Mouse (Mus musculus): ENCODE data around the gene Has1. TPM values are rescaled to one million over a fixed set of nuclear protein-coding genes. Genes with fewer than 3 reads are reported as not detected.

Has1 gene
- total RNA-seq (2023), result not detected

GRCm38 (mm10) chr17:17855064-17855838 is at the start of gene Has1:
Gene Has1, minus strand, starts transcription at chr17:17855205.

DNA sequence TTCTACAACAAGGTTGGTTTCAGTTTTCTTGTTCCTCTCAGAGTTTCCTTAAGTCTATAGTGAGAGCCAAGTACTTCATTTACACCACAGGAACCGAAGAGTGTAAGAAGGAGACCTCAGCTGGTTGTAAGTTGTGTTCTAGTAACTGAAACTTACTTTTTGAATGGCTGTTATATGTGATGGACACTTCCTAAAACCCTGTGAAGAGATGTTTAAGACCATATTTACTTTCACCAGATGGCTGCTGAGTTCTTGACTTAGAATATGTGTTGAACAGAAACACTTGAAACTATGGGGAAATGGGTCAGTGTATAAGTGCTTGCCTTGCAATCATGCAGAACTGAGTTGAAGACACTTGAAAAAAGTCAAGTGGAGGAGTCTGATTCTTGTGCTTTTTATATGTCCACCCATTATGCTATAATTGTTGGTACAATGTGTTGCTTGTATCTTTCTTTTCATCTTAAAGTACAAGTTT is 32.8 kb upstream of the Has1 start, which contains the start of the genes Fpr2 and Fpr3:
Fpr2 (plus strand) TSS at position 51 of the 475 bp plus-strand sequence.
Fpr3 (plus strand) TSS at position 79 of the 475 bp plus-strand sequence.

DNA sequence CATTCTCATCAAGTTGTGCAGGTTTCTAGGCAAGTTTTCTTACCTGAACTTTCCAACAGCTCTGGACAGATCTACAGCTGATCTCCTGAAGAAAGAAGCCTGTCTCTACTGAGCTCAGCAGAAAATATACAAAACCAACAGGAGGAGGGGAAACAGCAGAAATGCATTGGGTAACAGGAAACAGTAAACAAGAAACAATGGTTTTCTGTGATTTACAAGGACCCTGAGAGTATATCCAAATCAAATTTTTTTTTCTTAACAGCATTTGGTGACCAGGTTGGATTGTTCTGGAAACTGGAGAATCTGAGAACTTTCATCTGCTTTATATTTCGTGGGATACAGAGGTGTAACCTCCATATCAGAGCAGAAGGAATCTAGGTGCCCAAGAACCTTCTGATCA is 28.8 kb upstream of the Has1 start, which contains the start of gene Fpr1:
Fpr1 (minus strand) TSS at position 101 of the 400 bp plus-strand sequence.

GRCm38 (mm10) chr17:17826751-17827657 is 28.0 kb downstream of the Has1 start, which contains the start of gene Spaca6:
Gene Spaca6, plus strand, starts transcription at chr17:17827158.

Other genes starting within 250 kb of the Has1 start
- 224 TPM for gene Lnpep, start 230.2 kb downstream of the Has1 start, total RNA-seq (2023)
- gene Vmn2r90, start 151.5 kb downstream of the Has1 start, total RNA-seq (2023), result 0.37 TPM
- 3.8 TPM for gene Spaca6, start 28.0 kb downstream of the Has1 start, total RNA-seq (2023)
- gene Fpr1, start 28.7 kb upstream of the Has1 start, total RNA-seq (2023), result 1.0 TPM
- not detected for gene Fpr2, start 32.6 kb upstream of the Has1 start, total RNA-seq (2023)
- not detected for gene Fpr3, start 32.6 kb upstream of the Has1 start, total RNA-seq (2023)
- gene Fpr-rs4, start 166.5 kb upstream of the Has1 start, total RNA-seq (2023), result not detected
- not detected for gene Vmn2r124, start 194.2 kb upstream of the Has1 start, total RNA-seq (2023)
- gene Vmn2r91, start 229.8 kb upstream of the Has1 start, total RNA-seq (2023), result not detected

Data from CD8-positive naive resting alpha-beta T cell, adult 57 days (primary cell).